Mouse (Mus musculus) intestine, embryonic 16.5 days (tissue): ENCODE data around the gene Lrrc25. TPM values are rescaled to one million over a fixed set of nuclear protein-coding genes. Genes with fewer than 3 reads are reported as not detected.
A peak's percentile ranks its signal among the peaks of the same experiment; 100 is the strongest.

ENCODE experiments used
- ATAC-seq: fragments of 200-750 bp; cut with Nextera tagmentation; 2 replicates; pipeline ENCODE4 v1.8.0; 2017; ENCODE audit warnings: moderate TSS enrichment, moderate library complexity
- H3K27ac ChIP-seq: fragments of 300-500 bp; sonication (generic); 2 replicates; pipeline ENCODE4 v1.5.1; 2014; ENCODE audit warnings: mild to moderate bottlenecking, low read length
- H3K27me3 ChIP-seq: fragments of 300-500 bp; sonication (generic); replicated peaks from 2 replicates; pipeline ENCODE4 v1.6.1; 2014; ENCODE audit warnings: low read length, control low read depth, mixed read lengths; ENCODE audit not compliant: control insufficient read depth, insufficient read depth
- H3K36me3 ChIP-seq: fragments of 300-500 bp; sonication (generic); 2 replicates; pipeline ENCODE4 v1.6.1; 2014; ENCODE audit warnings: low read length, control low read depth; ENCODE audit not compliant: control insufficient read depth, insufficient read depth
- H3K4me1 ChIP-seq: fragments of 300-500 bp; sonication (generic); 2 replicates; pipeline ENCODE4 v1.6.1; 2014; ENCODE audit warnings: low read length, control low read depth, mixed read lengths; ENCODE audit not compliant: control insufficient read depth, insufficient read depth
- H3K4me2 ChIP-seq: fragments of 300-500 bp; sonication (generic); 2 replicates; pipeline ENCODE4 v1.6.1; 2014; ENCODE audit warnings: low read depth, low read length, control low read depth
- H3K4me3 ChIP-seq: fragments of 300-500 bp; sonication (generic); 2 replicates; pipeline ENCODE4 v1.5.1; 2014; ENCODE audit warnings: mild to moderate bottlenecking, low read length
- H3K9ac ChIP-seq: fragments of 300-500 bp; sonication (generic); 2 replicates; pipeline ENCODE4 v1.6.1; 2014; ENCODE audit warnings: low read depth, low read length
- H3K9me3 ChIP-seq: fragments of 300-500 bp; sonication (generic); 2 replicates; pipeline ENCODE4 v1.6.1; 2016; ENCODE audit warnings: low read length, control low read depth; ENCODE audit not compliant: control insufficient read depth
- whole genome bisulfite sequencing: fragments of 180-500 bp; shearing (Covaris S2); extraction: QIAGEN DNeasy Blood & Tissue Kit; methylation state at CpG from one replicate; pipeline ENCODE4 v1.1.7; 2014; 5-methylcytosine and 5-hydroxymethylcytosine counted together
- polyA plus RNA-seq: library from polyadenylated mRNA; unstranded; fragments of >200 nt; fragmentation: Nextera tagmentation; extraction: Ambion mirVana; gene quantifications from 2 replicates; pipeline ENCODE4 v1.2.1, GENCODE M21; 2015

The Lrrc25 gene
- polyA plus RNA-seq, 1 experiment from 2014 or later, result 3.0 TPM

DNA sequence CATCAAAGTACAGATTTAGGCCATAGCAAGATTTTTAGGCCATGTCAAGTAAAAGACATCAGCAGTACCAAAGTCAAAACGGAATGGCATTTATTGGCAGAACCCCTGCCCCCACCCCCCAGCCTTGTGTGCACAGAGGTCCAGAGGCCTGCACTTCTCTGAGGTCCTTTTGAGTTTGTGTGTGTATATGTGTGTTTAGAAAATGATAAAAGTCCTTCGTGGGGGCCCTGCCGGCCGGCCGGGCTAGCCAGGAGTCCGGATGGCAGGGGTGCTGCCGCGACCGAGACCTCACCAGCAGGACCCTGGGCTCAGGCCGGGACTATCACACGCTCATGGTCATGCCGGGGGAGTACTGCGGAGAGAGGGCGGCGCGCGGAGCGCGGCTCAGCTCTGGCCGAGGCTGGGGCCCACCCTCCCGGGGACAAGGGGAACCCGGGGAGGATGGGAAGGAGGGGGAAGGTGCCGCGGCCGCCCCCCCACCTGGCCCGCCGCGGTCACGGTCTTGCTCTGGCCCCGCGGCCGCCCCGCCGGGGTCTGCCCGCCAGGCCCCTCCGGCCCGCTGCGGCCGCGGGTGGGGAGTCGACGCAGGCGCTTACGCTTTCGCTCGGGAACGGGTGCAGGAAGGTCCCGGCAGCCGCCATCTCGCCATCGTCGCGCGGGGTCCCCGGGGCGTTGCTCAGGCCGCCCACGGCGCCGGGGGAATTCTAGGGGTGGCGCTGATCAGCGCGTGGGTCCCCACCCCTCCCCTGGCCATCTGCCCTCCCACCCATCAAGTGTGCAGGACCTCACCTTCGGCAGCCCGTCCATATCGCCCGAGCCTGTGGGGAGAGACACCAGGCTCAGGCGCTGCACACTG lies 18.3 kb upstream of the Lrrc25 start:
- no peaks in the 10 kb centered on the region for H3K9me3 ChIP-seq
- H3K27me3 ChIP-seq, result no peaks in the 10 kb centered on the region
- 0 out of 2 replicates have a peak, but pooled peaks have one; percentile 0 for ATAC-seq
- peaks cover 62% of the 10 kb centered on the region for H3K4me1 ChIP-seq
- H3K4me3 ChIP-seq, result peak overlapping the region; percentile 47
- H3K9ac ChIP-seq, result peak overlapping the region; percentile 70
- 21% methylated on average over 67 of the region's 68 CpGs for WGBS
- H3K27ac ChIP-seq, result no peak overlapping the region; the same call in 1 of the 2 replicates
- H3K36me3 ChIP-seq, result peaks cover 11% of the 10 kb centered on the region
- H3K4me2 ChIP-seq, result peak overlapping the region; percentile 77

DNA sequence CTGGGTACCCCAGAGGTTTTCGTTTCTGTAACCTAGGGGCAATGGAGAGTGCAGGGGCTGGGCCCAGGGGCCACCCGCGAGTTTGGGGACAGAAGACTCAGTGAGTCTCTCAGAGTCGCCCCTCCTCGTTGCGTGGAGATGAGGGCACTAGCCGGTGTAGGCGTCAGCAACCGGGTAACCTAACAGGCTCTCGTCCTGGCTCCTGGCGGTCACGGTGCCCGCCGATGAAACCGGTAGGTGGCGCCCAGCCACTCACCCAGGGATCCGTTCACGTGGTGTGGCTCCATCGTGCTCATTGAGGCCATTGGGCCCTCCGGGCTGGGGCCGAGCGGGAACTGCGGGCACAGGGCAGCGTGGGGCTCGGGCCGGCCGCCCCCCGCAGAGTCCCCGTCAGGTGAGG lies 17.7 kb upstream of the Lrrc25 start:
- Histone ChIP-seq H3K9ac (peak overlapping the region; percentile 70), H3K4me1 (peaks cover 55% of the 10 kb centered on the region)

GRCm38 (mm10) chr8:70598722-70599121 lies 17.2 kb upstream of the Lrrc25 start:
- H3K27ac ChIP-seq, result no peak overlapping the region
- peaks cover 11% of the 10 kb centered on the region for H3K36me3 ChIP-seq
- ATAC-seq, result no peak
- no peaks in the 10 kb centered on the region for H3K27me3 ChIP-seq
- whole genome bisulfite sequencing, result 29% methylated on average over 10 of the region's 10 CpGs
- H3K9ac ChIP-seq, result peak overlapping the region; percentile 70
- H3K4me1 ChIP-seq, result peaks cover 51% of the 10 kb centered on the region
- H3K9me3 ChIP-seq, result no peaks in the 10 kb centered on the region
- peak overlapping the region; percentile 47 for H3K4me3 ChIP-seq
- peak overlapping the region; percentile 77 for H3K4me2 ChIP-seq

More for the DNA sequence above, 17.7 kb upstream of the Lrrc25 start:
- peak overlapping the region; percentile 47 for H3K4me3 ChIP-seq
- no peaks in the 10 kb centered on the region for H3K9me3 ChIP-seq
- no peak overlapping the region; the same call in 1 of the 2 replicates for H3K27ac ChIP-seq
- H3K4me2 ChIP-seq, result peak overlapping the region; percentile 77
- peak; percentile 14; the same call in 1 of the 2 replicates for ATAC-seq
- H3K27me3 ChIP-seq, result no peaks in the 10 kb centered on the region
- WGBS, result 7% methylated on average over 29 of the region's 29 CpGs
- H3K36me3 ChIP-seq, result peaks cover 11% of the 10 kb centered on the region

GRCm38 (mm10) chr8:70599507-70600290 lies 16.3 kb upstream of the Lrrc25 start:
- Histone ChIP-seq H3K4me3 (no peak overlapping the region), H3K4me2 (no peak overlapping the region), H3K4me1 (peaks cover 49% of the 10 kb centered on the region), H3K36me3 (peaks cover 11% of the 10 kb centered on the region), H3K9me3 (no peaks in the 10 kb centered on the region), H3K27ac (no peak overlapping the region), H3K9ac (no peak overlapping the region), H3K27me3 (no peaks in the 10 kb centered on the region)
- 81% methylated on average over 12 of the region's 12 CpGs for WGBS
- no peak for ATAC-seq

- Histone ChIP-seq H3K4me2 (peak overlapping the region; percentile 45; the same call in 1 of the 2 replicates), H3K27ac (peak overlapping the region; percentile 55; the same call in 1 of the 2 replicates), H3K9me3 (no peaks in the 10 kb centered on the region), H3K27me3 (no peaks in the 10 kb centered on the region), H3K36me3 (peaks cover 10% of the 10 kb centered on the region), H3K4me1 (peaks cover 39% of the 10 kb centered on the region), H3K9ac (no peak overlapping the region), H3K4me3 (no peak overlapping the region)
- 32% methylated on average over 10 of the region's 10 CpGs for WGBS
- no peak; the same call in 1 of the 2 replicates for ATAC-seq
Observed at GRCm38 (mm10) chr8:70600473-70601270, 15.3 kb upstream of the Lrrc25 start.

GRCm38 (mm10) chr8:70601271-70601649 lies 14.7 kb upstream of the Lrrc25 start:
- WGBS, result 3% methylated on average over 26 of the region's 26 CpGs
- no peaks in the 10 kb centered on the region for H3K27me3 ChIP-seq
- 0 out of 2 replicates have a peak overlapping the region, but pooled peaks have one; percentile 11 for H3K4me3 ChIP-seq
- H3K9me3 ChIP-seq, result no peaks in the 10 kb centered on the region
- H3K27ac ChIP-seq, result peak overlapping the region; percentile 55; the same call in 1 of the 2 replicates
- peaks cover 40% of the 10 kb centered on the region for H3K4me1 ChIP-seq
- H3K36me3 ChIP-seq, result peaks cover 4% of the 10 kb centered on the region; the same call in 1 of the 2 replicates
- ATAC-seq, result peak; percentile 36
- no peak overlapping the region for H3K9ac ChIP-seq
- H3K4me2 ChIP-seq, result peak overlapping the region; percentile 45

GRCm38 (mm10) chr8:70602139-70602811 lies 13.7 kb upstream of the Lrrc25 start:
- H3K36me3 ChIP-seq, result no peaks in the 10 kb centered on the region
- no peaks in the 10 kb centered on the region for H3K27me3 ChIP-seq
- peaks cover 41% of the 10 kb centered on the region for H3K4me1 ChIP-seq
- no peak overlapping the region for H3K4me2 ChIP-seq
- no peak for ATAC-seq
- no peaks in the 10 kb centered on the region for H3K9me3 ChIP-seq
- WGBS, result 92% methylated on average over 13 of the region's 13 CpGs
- H3K9ac ChIP-seq, result no peak overlapping the region
- H3K4me3 ChIP-seq, result no peak overlapping the region
- H3K27ac ChIP-seq, result no peak overlapping the region

- Histone ChIP-seq H3K4me2 (no peak overlapping the region), H3K27ac (no peak overlapping the region), H3K9ac (no peak overlapping the region), H3K4me3 (no peak overlapping the region), H3K9me3 (no peaks in the 10 kb centered on the region), H3K27me3 (no peaks in the 10 kb centered on the region), H3K36me3 (no peaks in the 10 kb centered on the region), H3K4me1 (peaks cover 41% of the 10 kb centered on the region)
- WGBS, result 92% methylated on average over 7 of the region's 7 CpGs
- ATAC-seq, result no peak
Observed at GRCm38 (mm10) chr8:70604558-70604957, 11.4 kb upstream of the Lrrc25 start.
